Mouse (Mus musculus) lung, adult 2 months (tissue): ENCODE measurements around the gene Cabin1.

Experiments used
- CTCF ChIP-seq: fragments of 200-500 bp; IDR thresholded peaks from 2 replicates; pipeline ENCODE4 v1.5.1; 2011; ENCODE audit warnings: mild to moderate bottlenecking, low read length, control low read depth; ENCODE audit not compliant: insufficient read depth
- POLR2A ChIP-seq: fragments of 200-500 bp; IDR thresholded peaks from 2 replicates; pipeline ENCODE4 v1.6.1; 2011; ENCODE audit warnings: low read depth, mild to moderate bottlenecking, control low read depth, low read length, borderline replicate concordance; ENCODE audit errors: extremely low read depth

- no peak for TF ChIP-seq CTCF
- no peak for TF ChIP-seq POLR2A
Observed at GRCm38 (mm10) chr10:75625920-75626319, 138.2 kb downstream of the Cabin1 start.
